Mouse (Mus musculus) left cerebral cortex, adult 9 months (tissue): ENCODE results near the gene Ptpn9.
A peak's percentile ranks its signal among the peaks of the same experiment; 100 is the strongest.
"Not testable (repeated sequence)": the region's sequence is repeated elsewhere in the genome, so short reads cannot be mapped to it uniquely, and the experiment has no call there.

Experiments
- DNase-seq, 2 experiments: peaks; one replicate each; pipeline ENCODE4 v3.0.0; 2022; ENCODE audit warnings: low spot score in 2 of 2

The Ptpn9 gene

DNA sequence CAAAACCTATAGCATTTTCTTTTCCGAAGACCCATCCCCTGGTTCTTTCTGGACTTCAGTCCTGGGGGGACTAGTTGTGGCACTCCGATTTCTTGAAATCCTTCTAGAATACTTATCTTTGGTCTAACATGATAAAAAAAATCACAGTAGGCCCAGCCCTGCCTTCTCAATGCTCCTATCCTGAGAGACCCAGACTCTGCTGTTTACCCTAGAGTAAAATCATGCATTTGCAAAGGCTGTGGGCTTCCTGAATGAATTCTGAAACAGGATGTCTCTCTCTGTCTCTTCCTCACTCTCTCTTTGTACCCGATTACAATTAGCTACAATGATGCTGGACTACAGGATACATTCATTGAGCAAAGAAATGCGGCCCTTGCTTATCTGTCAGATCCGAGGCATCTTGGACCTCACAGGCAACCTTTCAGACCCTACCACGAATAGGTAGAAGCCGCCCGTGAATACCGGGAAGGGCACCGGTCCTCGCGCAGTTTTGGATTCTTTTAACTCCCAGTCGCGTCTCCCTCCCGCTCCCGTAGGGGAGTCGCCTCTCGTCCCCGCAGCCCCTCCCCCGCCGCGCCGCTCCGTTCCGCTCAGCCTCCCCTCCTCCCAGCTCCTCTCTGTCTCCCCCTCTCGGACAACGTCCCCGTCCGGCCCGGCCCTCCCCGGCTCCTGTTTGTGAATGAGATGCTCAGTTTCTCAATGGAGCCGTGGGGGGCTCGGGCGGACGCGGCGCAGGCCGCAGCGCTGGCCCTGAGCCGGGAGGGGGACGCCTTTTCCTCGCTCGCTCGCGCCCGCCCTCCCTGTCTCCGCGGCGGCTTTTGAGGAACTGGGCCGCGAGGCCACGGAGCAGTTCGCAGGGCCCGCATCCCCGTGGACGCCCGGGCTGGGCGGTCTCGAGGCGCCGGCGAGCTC, at the start of gene Ptpn9:
Gene Ptpn9 (plus strand): TSS at position 638 of the 912 bp plus-strand sequence.
- DNase-seq: peak in 1 of 2 experiments; percentile 83

DNA sequence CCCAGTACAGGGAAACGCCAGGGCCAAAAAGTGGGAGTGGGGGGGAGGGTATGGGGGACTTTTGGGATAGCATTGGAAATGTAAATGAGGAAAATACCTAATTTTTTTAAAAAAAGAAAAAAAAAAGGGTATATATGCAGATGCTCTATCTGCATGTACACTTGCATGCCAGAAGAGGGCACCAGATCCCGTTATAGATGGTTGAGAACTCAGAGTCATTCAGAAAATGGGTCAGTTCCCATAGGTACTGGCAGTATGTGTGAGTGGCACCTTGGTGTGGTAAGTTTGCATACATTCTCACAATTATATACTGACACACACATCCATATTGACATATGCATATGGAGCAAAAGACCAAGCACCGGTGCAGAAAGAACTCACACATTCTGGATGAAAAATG, 47.2 kb upstream of the Ptpn9 start:
- DNase-seq: peak in 1 of 2 experiments; percentile 38

DNA sequence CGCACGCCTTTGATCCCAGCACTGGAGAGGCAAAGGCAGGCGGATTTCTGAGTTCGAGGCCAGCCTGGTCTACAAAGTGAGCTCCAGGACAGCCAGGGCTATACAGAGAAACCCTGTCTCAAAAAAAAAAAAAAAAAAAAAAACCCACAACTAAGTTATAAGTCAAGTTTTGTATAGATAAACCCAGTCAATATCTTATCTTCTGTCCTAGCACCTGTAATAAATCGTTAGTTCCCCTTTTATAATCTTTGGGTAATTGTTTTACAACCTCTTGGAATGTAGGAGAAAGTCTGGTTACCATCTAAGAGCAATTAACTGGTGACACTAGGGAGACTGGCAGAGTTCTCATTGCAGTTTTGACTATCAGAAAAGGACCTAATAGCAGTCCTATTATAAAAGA, 46.0 kb upstream of the Ptpn9 start:
- not testable (repeated sequence) for DNase-seq

DNA sequence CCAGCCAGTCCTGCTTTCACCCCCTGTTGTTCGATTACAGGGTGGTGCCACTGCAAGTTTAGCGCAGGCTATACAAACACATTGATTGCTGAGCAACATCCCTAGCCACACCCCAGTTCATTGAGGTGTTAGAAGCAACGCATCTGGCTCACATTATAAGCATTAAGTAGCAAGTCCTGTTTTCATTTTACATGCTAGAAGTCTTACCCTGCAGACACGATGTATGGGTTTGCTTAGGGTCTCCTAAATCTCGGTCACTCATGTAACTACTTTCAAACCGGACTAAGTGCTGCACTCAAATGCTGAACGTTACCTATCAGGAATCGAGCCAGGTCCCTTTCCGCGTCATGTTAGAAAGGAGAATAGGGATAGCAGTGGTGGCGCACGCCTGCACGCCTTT, 45.0 kb upstream of the Ptpn9 start:
- no peak for DNase-seq

DNA sequence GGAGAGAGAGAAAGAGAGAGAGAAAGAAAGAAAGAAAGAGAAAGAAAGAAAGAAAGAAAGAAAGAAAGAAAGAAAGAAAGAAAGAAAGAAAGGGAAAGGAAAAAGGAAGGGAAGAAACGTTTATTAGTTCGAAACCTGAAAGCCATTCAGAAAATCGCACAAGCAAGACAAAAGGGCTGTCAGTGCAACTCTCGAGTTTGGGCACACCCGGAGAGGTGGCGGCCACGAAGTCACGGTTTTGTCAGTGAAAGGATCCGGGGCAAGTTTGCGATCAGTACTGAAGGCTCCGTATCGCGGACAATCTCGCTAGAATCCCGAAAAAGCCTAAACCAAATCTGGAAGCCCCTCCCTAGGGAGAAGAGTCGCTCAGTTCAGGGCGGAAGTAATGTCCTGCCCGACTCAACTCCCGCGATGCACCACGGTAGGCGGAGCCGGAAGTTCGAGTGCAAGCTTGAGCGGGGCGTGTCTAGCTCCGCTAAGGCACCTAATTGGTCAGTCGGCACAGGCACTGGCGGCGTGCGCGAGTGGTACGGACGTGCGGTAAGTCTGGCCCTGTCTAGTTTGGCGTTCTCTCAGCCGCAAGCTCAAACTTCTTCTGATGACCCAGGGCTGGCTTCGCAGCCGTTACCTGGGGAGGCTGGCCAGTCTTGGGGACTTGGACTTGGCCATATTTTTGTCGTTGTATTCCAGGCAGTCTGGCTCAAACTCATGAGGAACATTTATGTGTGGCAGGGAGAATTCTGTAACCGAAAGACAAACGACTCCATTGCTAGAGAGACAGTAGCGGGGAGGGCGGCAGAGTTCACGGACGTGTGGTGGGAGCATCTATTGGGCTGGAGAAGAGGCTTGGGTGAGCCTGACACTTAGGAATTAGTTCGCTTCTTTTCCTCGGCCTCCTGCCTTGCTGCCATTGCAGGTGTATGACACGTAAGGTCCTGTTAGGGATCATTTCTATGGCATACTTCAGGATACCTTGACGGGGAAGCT, 44.0 kb upstream of the Ptpn9 start, which contains the start of gene Snupn:
Gene Snupn (plus strand): TSS at position 465 of the 987 bp plus-strand sequence.
- DNase-seq: peak; percentile 87 to 96

DNA sequence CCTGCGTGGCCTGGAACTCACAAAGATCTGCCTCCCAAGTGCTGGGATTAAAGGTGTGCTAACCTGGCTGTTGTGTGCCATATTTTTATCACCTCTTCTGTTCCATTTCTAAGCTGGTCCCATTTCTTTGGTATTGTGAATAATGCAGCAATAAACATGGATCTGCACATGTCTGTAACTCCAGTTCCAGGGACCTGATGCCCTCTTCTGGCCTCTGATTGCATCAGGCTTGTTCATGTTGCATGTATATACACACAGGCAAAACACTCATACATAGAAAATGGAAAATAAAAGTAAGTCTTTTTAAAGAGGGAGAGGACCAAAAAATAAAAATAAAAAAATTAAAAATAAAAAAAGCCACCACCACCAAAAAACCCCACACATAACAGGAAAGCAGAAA, 41.2 kb upstream of the Ptpn9 start:
- no peak for DNase-seq

DNA sequence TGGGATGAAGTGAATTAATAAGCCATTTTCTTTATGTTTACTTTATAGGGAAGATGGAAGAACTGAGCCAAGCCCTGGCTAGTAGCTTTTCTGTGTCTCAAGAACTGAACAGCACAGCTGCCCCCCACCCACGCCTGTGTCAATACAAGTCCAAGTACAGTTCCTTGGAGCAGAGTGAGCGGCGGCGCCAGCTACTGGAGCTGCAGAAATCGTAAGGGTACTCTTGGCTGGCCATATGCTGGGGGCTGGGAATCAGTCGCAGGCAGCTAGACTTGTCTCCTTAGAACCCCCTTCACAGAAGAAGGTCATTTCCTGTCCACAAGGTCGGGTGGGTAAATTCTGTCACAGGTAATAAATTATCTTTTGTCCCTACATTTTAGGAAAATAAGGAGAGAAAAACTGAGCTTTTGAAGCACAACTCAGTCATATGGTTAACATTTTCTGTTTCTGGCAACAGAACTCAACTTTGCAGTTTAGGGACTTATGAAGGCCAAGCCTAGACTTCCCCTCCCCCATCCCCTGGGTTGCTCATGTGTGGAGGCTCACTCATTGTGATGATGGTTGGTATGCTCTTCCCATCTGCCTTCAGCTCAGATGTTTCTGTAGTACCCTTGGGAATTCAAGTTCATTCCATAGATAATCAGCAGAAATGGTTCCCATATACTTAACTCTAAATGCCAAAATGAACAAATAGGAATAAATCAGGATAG, 37.6 kb upstream of the Ptpn9 start:
- no peak for DNase-seq

DNA sequence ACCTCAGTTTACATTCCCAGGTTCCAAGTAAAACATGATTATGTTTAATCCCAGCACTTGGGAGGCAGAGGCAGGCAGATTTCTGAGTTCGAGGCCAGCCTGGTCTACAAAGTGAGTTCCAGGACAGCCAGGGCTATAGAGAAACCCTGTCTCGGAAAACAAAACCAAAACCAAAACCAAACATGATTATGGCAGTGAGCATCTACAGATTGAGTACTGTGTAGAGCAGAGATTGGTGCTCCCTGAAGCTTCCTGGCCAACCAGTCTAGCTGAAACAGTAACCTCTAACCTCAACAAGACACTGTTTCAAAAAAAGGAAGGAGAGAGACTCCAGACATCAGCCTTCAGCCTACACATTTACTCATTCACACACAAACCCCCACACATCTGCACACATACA, 36.0 kb upstream of the Ptpn9 start:
- DNase-seq: no peak

DNA sequence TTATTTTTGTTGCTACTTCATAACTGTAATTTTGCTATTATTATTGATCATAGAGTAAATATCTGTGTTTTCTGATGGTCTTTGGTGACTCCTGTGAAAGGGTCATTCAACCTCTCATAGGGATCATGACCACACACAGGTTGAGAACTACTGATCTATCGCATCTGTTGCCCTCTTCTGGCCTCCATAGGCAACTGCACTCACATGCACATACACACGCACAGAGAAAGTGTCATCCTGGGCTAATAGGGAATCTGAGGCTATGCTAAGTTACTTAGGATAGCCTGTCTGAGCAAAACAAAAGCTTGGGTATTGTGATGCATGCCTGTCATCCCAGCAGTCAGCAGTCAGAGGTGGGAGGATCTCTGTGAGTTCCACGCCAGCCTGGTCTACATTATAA, 33.1 kb upstream of the Ptpn9 start:
- DNase-seq: no peak

DNA sequence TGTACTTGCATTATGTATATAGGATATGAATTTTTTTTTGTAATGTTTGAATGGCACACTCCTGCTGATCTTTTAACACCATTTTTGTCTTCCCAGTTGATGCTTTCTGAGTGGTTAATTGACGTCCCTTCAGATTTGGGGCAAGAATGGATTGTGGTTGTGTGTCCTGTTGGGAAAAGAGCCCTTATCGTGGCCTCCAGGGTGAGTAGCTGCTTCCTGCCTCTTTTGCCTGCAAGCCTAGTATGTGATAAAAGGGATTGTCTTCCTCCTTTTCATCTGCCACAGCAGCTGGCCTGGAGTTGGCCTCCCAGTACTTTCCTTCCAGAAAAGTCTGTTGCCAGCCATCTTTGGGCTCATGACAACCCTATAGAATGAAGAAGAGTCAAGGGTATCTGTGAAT, 24.6 kb upstream of the Ptpn9 start:
- no peak for DNase-seq

DNA sequence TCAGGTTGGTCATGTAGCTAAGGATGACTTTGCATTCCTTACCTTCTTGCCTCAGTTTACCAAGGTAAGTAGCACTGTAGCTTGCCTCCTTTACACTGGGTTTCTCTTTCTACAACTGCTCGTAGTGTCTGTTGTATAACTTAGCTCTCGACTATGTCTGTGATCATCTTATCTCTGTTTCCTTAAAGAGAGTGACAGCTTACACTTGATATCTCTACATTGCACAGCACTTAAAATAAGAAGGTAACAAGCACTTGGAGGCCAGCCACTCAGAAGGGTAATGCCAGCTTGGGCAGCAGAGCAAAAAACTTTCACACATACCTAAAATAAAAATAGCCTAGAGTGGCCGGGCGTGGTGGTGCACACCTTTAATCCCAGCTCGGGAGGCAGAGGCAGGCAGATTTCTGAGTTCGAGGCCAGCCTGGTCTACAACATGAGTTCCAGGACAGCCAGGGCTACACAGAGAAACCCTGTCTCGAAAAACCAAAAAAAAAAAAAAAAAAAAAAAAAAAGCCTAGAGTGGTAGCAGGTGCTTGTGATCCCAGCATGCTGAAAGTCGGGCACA, 20.7 kb upstream of the Ptpn9 start:
- DNase-seq: no peak

DNA sequence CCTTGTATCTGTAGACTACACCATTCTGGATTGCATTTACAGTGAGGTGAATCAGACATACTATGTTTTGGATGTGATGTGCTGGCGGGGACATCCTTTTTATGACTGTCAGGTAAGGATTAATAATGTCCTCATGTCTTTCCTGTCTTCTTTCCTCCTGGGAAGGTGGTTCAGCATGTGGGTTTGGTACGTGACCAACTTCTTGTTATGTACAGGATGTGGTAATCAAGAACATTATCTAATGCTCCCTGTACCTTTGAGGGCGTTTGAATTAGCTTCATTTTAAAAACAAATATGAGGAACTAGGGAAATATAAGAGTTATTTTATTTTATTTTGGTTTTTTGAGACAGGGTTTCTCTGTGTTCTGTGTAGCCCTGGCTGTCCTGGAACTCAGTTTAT, 19.5 kb upstream of the Ptpn9 start:
- no peak for DNase-seq

DNA sequence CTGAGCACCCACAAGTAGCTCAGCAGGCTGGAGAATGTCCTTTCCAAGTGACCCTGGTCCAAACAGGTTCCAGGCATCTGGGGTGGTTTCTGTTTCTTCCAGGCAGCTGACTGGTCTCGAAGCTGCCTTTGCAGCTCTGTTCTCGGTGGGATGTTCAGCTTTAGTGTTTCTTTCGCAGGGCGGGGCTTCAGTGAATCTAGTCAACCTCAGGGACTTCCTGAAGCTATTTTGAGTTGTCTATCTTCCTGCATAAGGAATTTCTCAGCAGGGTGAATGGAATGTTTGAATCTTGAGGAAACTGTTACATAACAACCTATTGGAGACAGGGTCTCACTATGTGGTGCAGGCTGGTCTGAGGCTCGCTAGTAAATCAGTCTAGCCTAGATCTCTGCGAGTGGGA, 14.5 kb upstream of the Ptpn9 start:
- no peak for DNase-seq

DNA sequence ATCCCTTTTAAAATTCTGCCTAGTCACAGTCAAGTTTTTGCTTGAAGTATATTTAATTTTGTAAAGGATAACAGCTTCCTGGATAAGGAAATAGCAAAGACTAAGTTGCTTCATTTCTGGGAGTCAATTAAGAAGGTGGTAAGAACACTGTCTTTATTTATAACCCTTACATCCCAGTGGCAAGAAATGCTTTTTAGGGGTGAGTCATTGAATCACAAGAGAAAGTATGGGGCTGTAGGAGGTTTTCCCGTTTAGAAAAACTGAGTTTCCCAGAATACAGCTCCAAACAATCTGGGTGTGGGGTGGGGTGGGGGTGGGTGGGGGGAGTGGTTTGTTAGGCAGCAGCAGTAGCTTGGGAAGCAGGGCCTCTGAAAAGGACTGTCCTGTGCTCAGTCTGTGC, 13.2 kb upstream of the Ptpn9 start:
- peak; percentile 9 to 42 for DNase-seq

DNA sequence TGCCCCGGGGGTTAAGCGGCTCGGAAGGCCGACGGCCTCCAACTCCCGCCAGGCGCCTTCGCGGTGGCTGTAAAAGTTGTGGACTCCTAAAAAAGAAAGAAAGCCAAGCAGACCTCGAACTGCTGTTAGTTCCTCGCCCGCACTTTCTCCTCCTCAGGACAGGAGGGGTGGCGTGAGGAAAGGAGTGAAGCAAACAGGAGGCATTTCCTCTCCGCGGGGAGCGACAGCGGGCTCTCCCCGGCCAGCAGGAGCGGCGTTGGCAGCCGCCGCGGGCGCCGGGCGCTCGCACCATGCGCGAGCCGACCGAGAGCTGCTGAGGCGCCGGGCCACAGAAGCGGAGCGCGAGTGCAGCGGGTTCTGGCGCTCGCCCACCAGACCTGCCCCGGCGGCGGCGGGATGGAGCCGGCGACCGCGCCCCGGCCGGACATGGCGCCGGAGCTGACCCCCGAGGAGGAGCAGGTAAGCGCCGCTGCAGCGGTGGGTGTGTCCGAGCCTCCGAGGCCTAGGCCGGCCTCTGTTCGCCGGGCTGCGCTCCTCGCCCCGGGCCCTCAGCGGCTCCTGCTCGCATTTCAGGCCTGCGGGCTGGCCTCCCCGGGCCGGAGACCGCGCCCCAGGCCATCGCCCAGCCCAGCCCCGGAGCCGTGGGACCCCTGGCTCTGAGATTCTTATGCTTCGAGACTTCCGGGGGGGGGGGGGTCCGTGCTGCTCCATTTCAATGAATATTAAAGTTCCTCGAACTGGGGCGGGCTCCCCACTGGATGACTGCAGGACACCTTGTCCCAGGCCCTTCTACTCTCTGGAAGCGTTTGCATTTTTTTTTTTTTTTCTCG, 690 bp downstream of the Ptpn9 start:
- peak in 1 of 2 experiments; percentile 21 for DNase-seq

DNA sequence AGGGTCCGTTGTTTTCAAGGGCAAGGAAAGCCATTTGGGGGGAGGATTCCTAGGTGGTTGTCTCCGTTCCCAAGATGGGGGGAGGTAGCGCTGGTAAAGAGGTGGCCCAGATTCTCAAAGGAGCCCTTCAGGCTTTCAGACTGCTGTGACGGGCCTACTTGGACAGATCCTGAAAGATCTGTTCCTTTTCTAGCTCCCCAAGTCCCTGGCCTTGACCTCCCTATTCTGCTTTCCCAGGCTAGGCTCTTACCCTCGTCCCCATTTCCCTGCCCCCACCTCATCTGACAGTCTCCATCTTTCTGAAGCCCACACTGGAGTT, 1.3 kb downstream of the Ptpn9 start:
- DNase-seq: peak in 1 of 2 experiments; percentile 26

DNA sequence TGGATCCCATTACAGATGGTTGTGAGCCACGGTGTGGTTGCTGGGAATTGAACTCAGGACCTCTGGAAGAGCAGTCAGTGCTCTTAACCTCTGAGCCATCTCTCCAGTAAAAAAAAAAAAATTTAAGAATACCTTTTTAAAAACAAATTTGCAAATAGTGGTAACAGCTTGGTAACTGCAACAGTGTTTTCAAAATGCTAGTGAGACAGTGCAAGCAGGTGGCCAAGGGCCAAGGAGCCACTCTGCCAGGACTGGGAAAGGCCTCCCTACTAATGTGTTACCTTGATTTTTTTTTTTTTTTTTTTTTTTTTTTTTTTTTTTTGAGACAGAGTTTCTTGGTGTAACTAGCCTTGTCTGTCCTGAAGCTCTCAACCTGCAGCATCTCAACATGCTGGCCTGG, 2.5 kb downstream of the Ptpn9 start:
- DNase-seq: not testable (repeated sequence)

DNA sequence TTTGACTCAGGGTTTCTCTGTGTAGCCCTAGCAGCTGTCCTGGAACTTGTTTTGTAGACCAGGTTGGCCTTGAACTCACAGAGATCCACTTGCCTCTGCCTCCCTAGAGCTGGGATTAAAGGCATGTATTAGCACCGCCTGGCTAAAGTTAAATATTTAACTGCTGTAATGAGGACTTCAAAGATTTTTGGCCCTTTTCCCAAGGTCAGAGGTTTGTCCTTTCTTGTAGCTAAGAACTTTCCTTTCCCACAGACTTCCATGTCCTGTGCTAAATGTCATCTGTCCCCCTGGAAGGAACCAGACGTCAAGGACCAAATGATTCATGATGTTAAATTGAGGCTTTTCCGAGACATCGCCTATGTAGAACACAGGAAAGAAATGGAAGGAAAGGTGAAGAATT, 8.3 kb downstream of the Ptpn9 start:
- DNase-seq: no peak

DNA sequence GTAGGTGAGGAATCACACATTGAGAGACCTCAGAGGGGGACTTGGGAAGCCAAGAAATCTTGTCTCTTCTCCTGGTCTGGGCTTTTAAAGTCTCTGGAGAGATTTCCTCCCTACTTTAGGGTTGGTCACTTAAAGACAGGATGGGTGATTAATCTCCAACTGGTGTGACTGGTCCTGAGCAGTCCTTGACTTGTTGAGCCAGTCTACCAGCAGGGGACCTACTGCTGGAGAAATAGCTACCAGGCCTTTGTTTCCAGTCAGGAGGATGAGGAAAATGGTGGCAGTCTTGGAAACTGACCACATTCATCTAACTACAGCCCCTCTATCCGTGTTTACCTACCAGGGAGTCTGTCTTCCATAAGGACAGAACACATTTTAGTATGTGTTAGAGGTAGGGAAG, 17.7 kb downstream of the Ptpn9 start:
- no peak for DNase-seq

DNA sequence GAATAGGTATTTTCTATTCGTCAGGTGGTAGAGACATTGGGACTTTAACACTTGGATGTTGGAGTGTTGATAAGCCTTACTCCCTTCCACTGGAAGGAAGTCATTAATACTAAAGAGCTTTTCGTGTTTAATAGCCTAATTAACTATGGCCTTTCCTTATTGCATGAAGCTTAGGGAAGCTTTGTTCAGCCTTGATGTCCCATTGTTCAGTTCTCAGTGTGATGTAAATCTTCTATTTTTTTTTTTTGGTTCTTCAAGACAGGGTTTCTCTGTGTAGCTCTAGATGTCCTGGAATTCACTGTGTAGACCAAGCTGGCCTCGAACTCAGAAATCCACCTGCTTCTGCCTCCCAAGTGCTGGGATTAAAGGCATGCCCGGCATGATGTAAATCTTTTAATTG, 18.2 kb downstream of the Ptpn9 start:
- DNase-seq: no peak

DNA sequence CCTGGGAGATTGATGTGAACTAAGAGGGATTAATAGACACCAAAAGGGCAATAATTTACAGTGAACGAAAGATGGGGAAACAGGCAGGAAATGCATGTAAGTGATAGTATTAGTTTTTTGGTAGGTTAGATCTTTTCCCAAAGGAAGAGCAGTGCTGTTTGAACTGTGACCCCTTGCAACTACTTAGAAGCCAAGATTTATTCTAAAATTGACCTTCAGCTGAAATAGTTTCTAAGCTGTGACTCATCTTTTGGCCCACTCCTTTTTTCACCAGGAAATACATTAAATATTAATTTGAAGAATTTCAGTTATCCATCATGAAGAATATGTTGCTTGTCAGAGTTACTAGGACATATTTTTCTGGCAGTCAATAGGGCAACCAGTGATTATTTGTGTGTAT, 19.0 kb downstream of the Ptpn9 start:
- DNase-seq: no peak
